Mouse (Mus musculus) cerebellum, adult 9-10 months (tissue): ENCODE results near the gene Tas2r110.

ENCODE experiments used
- DNase-seq: peaks from one replicate; pipeline ENCODE4 v3.0.0; 2022

The Tas2r110 gene

GRCm38 (mm10) chr6:132867708-132868107, at the start of gene Tas2r110:
TSS of gene Tas2r110 (plus strand) at chr6:132868008.
- DNase-seq = no peak

GRCm38 (mm10) chr6:132846842-132847241, 21.0 kb upstream of the Tas2r110 start, which contains the start of gene Tas2r123:
TSS of gene Tas2r123 (plus strand) at chr6:132847142.
- no peak for DNase-seq

GRCm38 (mm10) chr6:132855138-132855537, 12.7 kb upstream of the Tas2r110 start, which contains the start of gene Tas2r116:
TSS of gene Tas2r116 (plus strand) at chr6:132855438.
- DNase-seq = no peak

- no peak for DNase-seq
These were observed 24.9 kb downstream of the Tas2r110 start, which contains the start of gene Tas2r113 for GRCm38 (mm10) chr6:132892711-132893110. TSS of gene Tas2r113 (plus strand) at chr6:132893011.

GRCm38 (mm10) chr6:132909351-132909750, 41.5 kb downstream of the Tas2r110 start, which contains the start of gene Tas2r125:
TSS of gene Tas2r125 (plus strand) at chr6:132909651.
- no peak for DNase-seq
